Mouse (Mus musculus) kidney, embryonic 15.5 days (tissue): ENCODE data around the gene Pax5. TPM values are rescaled to one million over a fixed set of nuclear protein-coding genes. Genes with fewer than 3 reads are reported as not detected.

Source experiments
- ATAC-seq: fragments of 200-750 bp; cut with Nextera tagmentation; replicated peaks from 2 replicates; pipeline ENCODE4 v1.8.0; 2017; ENCODE audit warnings: moderate TSS enrichment; ENCODE audit not compliant: low FRiP score
- H3K27ac ChIP-seq: fragments of 300-500 bp; sonication (generic); 2 replicates; pipeline ENCODE4 v1.5.1; 2015; ENCODE audit warnings: mild to moderate bottlenecking, inconsistent platforms
- H3K27me3 ChIP-seq: fragments of 300-500 bp; sonication (generic); 2 replicates; pipeline ENCODE4 v1.6.1; 2015; ENCODE audit warnings: inconsistent platforms
- H3K36me3 ChIP-seq: fragments of 300-500 bp; sonication (generic); 2 replicates; pipeline ENCODE4 v1.6.1; 2015; ENCODE audit warnings: inconsistent platforms
- H3K4me1 ChIP-seq: fragments of 300-500 bp; sonication (generic); 2 replicates; pipeline ENCODE4 v1.6.1; 2015; ENCODE audit warnings: inconsistent platforms
- H3K4me2 ChIP-seq: fragments of 300-500 bp; sonication (generic); 2 replicates; pipeline ENCODE4 v1.6.1; 2015; ENCODE audit warnings: moderate library complexity, mild to moderate bottlenecking, inconsistent platforms
- H3K4me3 ChIP-seq: fragments of 300-500 bp; sonication (generic); replicated peaks from 2 replicates; pipeline ENCODE4 v1.5.1; 2015; ENCODE audit warnings: mild to moderate bottlenecking, inconsistent platforms
- H3K9ac ChIP-seq: fragments of 300-500 bp; sonication (generic); 2 replicates; pipeline ENCODE4 v1.6.1; 2015; ENCODE audit warnings: mild to moderate bottlenecking, inconsistent platforms
- H3K9me3 ChIP-seq: fragments of 300-500 bp; sonication (generic); replicated peaks from 2 replicates; pipeline ENCODE4 v1.6.1; 2016; ENCODE audit warnings: inconsistent platforms
- WGBS: fragments of 180-500 bp; shearing (Covaris S2); methylation state at CpG from one replicate; pipeline ENCODE4 v1.1.7; 2015; ENCODE audit warnings: mixed read lengths; 5-methylcytosine and 5-hydroxymethylcytosine counted together
- polyA plus RNA-seq: library from polyadenylated mRNA; unstranded; fragments of >200 nt; fragmentation: Nextera tagmentation; extraction: Ambion mirVana; gene quantifications from 2 replicates; pipeline ENCODE4 v1.2.1, GENCODE M21; 2015

Pax5 gene
- polyA plus RNA-seq, 1 experiment from 2014 or later = 0.01 TPM

GRCm38 (mm10) chr4:44511682-44512081, 198.6 kb downstream of the Pax5 start:
- Histone ChIP-seq H3K36me3 (no peaks in the 10 kb centered on the region), H3K27ac (no peak overlapping the region), H3K9me3 (no peaks in the 10 kb centered on the region), H3K27me3 (peaks cover 30% of the 10 kb centered on the region), H3K4me3 (no peak overlapping the region), H3K4me1 (peaks cover 18% of the 10 kb centered on the region), H3K9ac (no peak overlapping the region), H3K4me2 (no peak overlapping the region)
- WGBS = 5% methylated on average over 7 of the region's 7 CpGs
- ATAC-seq = 0 out of 2 replicates have a peak, but pooled peaks have one; percentile 33

- peaks cover 18% of the 10 kb centered on the region for H3K4me1 ChIP-seq
- peak overlapping the region; percentile 27 for H3K4me2 ChIP-seq
- no peak overlapping the region for H3K4me3 ChIP-seq
- H3K9ac ChIP-seq = no peak overlapping the region
- 13% methylated on average over 25 of the region's 25 CpGs for WGBS
- no peak overlapping the region for H3K27ac ChIP-seq
- no peak for ATAC-seq
- H3K36me3 ChIP-seq = no peaks in the 10 kb centered on the region
- peaks cover 31% of the 10 kb centered on the region for H3K27me3 ChIP-seq
- no peaks in the 10 kb centered on the region for H3K9me3 ChIP-seq
Observed at GRCm38 (mm10) chr4:44508386-44509226, 201.7 kb downstream of the Pax5 start.

GRCm38 (mm10) chr4:44507861-44508260, 202.4 kb downstream of the Pax5 start:
- 25% methylated on average over 14 of the region's 14 CpGs for WGBS
- no peak for ATAC-seq
- H3K27ac ChIP-seq = no peak overlapping the region
- H3K27me3 ChIP-seq = peaks cover 31% of the 10 kb centered on the region
- H3K9me3 ChIP-seq = no peaks in the 10 kb centered on the region
- H3K4me3 ChIP-seq = no peak overlapping the region
- H3K9ac ChIP-seq = no peak overlapping the region
- H3K4me1 ChIP-seq = peaks cover 21% of the 10 kb centered on the region
- H3K4me2 ChIP-seq = peak overlapping the region; percentile 27
- no peaks in the 10 kb centered on the region for H3K36me3 ChIP-seq

- H3K9ac ChIP-seq = no peak overlapping the region
- ATAC-seq = no peak
- no peaks in the 10 kb centered on the region for H3K36me3 ChIP-seq
- H3K4me1 ChIP-seq = peaks cover 30% of the 10 kb centered on the region
- H3K27ac ChIP-seq = no peak overlapping the region
- H3K27me3 ChIP-seq = peaks cover 28% of the 10 kb centered on the region
- H3K4me2 ChIP-seq = no peak overlapping the region
- 73% methylated on average over 7 of the region's 7 CpGs for WGBS
- no peaks in the 10 kb centered on the region for H3K9me3 ChIP-seq
- H3K4me3 ChIP-seq = no peak overlapping the region
Observed at GRCm38 (mm10) chr4:44504998-44505397, 205.3 kb downstream of the Pax5 start.

GRCm38 (mm10) chr4:44502196-44502867, 208.0 kb downstream of the Pax5 start:
- H3K27ac ChIP-seq = peak overlapping the region; percentile 9; the same call in 1 of the 2 replicates
- WGBS = 25% methylated on average over 9 of the region's 9 CpGs
- ATAC-seq = peak; percentile 66; the same call in 1 of the 2 replicates

GRCm38 (mm10) chr4:44498156-44498555, 212.1 kb downstream of the Pax5 start:
- Histone ChIP-seq H3K9me3 (no peaks in the 10 kb centered on the region), H3K4me1 (peaks cover 12% of the 10 kb centered on the region), H3K27ac (no peak overlapping the region), H3K4me3 (no peak overlapping the region), H3K4me2 (no peak overlapping the region), H3K27me3 (no peaks in the 10 kb centered on the region), H3K9ac (no peak overlapping the region), H3K36me3 (no peaks in the 10 kb centered on the region)
- WGBS = 81% methylated on average over 5 of the region's 5 CpGs
- no peak for ATAC-seq

More at GRCm38 (mm10) chr4:44502196-44502867, 208.0 kb downstream of the Pax5 start:
- Histone ChIP-seq H3K4me2 (no peak overlapping the region), H3K4me3 (no peak overlapping the region), H3K9me3 (no peaks in the 10 kb centered on the region), H3K27me3 (peaks cover 5% of the 10 kb centered on the region), H3K36me3 (no peaks in the 10 kb centered on the region), H3K4me1 (peaks cover 12% of the 10 kb centered on the region), H3K9ac (no peak overlapping the region)

- WGBS = 78% methylated on average over 2 of the region's 2 CpGs
- Histone ChIP-seq H3K4me3 (no peak overlapping the region), H3K4me2 (no peak overlapping the region), H3K9me3 (no peaks in the 10 kb centered on the region), H3K27me3 (no peaks in the 10 kb centered on the region), H3K4me1 (0 out of 2 replicates have a peak, but pooled peaks cover 4% of the 10 kb centered on the region), H3K9ac (no peak overlapping the region), H3K27ac (no peak overlapping the region), H3K36me3 (no peaks in the 10 kb centered on the region)
- no peak for ATAC-seq
Observed at GRCm38 (mm10) chr4:44495836-44496235, 214.5 kb downstream of the Pax5 start.

- 0 out of 2 replicates have a peak, but pooled peaks cover 6% of the 10 kb centered on the region for H3K4me1 ChIP-seq
- H3K9ac ChIP-seq = no peak overlapping the region
- WGBS = 58% methylated on average over 6 of the region's 6 CpGs
- no peaks in the 10 kb centered on the region for H3K9me3 ChIP-seq
- H3K4me3 ChIP-seq = no peak overlapping the region
- ATAC-seq = no peak
- H3K27ac ChIP-seq = no peak overlapping the region
- no peak overlapping the region for H3K4me2 ChIP-seq
- H3K36me3 ChIP-seq = no peaks in the 10 kb centered on the region
- no peaks in the 10 kb centered on the region for H3K27me3 ChIP-seq
Observed at GRCm38 (mm10) chr4:44493756-44494155, 216.5 kb downstream of the Pax5 start.

- H3K36me3 ChIP-seq = no peaks in the 10 kb centered on the region
- ATAC-seq = no peak
- no peak overlapping the region for H3K27ac ChIP-seq
- no peaks in the 10 kb centered on the region for H3K27me3 ChIP-seq
- 29% methylated on average over 6 of the region's 6 CpGs for WGBS
- no peak overlapping the region for H3K4me3 ChIP-seq
- 0 out of 2 replicates have a peak, but pooled peaks cover 6% of the 10 kb centered on the region for H3K4me1 ChIP-seq
- no peak overlapping the region for H3K9ac ChIP-seq
- H3K4me2 ChIP-seq = no peak overlapping the region
- no peaks in the 10 kb centered on the region for H3K9me3 ChIP-seq
Observed at GRCm38 (mm10) chr4:44490872-44491271, 219.4 kb downstream of the Pax5 start.

- 47% methylated on average over 8 of the region's 8 CpGs for WGBS
- ATAC-seq = no peak
- no peak overlapping the region for H3K4me3 ChIP-seq
- no peaks in the 10 kb centered on the region for H3K9me3 ChIP-seq
- 0 out of 2 replicates have a peak, but pooled peaks cover 6% of the 10 kb centered on the region for H3K4me1 ChIP-seq
- no peak overlapping the region for H3K9ac ChIP-seq
- H3K27ac ChIP-seq = no peak overlapping the region
- no peaks in the 10 kb centered on the region for H3K27me3 ChIP-seq
- no peaks in the 10 kb centered on the region for H3K36me3 ChIP-seq
- no peak overlapping the region for H3K4me2 ChIP-seq
Observed at GRCm38 (mm10) chr4:44488702-44489101, 221.6 kb downstream of the Pax5 start.

GRCm38 (mm10) chr4:44488219-44488618, 222.1 kb downstream of the Pax5 start:
- 0 out of 2 replicates have a peak, but pooled peaks cover 6% of the 10 kb centered on the region for H3K4me1 ChIP-seq
- H3K4me2 ChIP-seq = no peak overlapping the region
- no peak for ATAC-seq
- H3K4me3 ChIP-seq = no peak overlapping the region
- no peaks in the 10 kb centered on the region for H3K36me3 ChIP-seq
- no peak overlapping the region for H3K9ac ChIP-seq
- no peaks in the 10 kb centered on the region for H3K27me3 ChIP-seq
- H3K27ac ChIP-seq = no peak overlapping the region
- no peaks in the 10 kb centered on the region for H3K9me3 ChIP-seq
- 45% methylated on average over 8 of the region's 8 CpGs for WGBS

- no peak for ATAC-seq
- 81% methylated on average over 9 of the region's 9 CpGs for WGBS
- Histone ChIP-seq H3K9ac (no peak overlapping the region), H3K27ac (no peak overlapping the region), H3K4me2 (no peak overlapping the region), H3K27me3 (no peaks in the 10 kb centered on the region), H3K36me3 (no peaks in the 10 kb centered on the region), H3K4me3 (no peak overlapping the region), H3K4me1 (no peaks in the 10 kb centered on the region), H3K9me3 (0 out of 2 replicates have a peak, but pooled peaks cover 4% of the 10 kb centered on the region)
Observed at GRCm38 (mm10) chr4:44482851-44483250, 227.4 kb downstream of the Pax5 start.
